Mouse (Mus musculus): ENCODE measurements around the gene Lrrc46. TPM values are rescaled to one million over a fixed set of nuclear protein-coding genes. Genes with fewer than 3 reads are reported as not detected.

Gene Lrrc46
- not detected in 2 replicates for polyA plus RNA-seq (2012)

- TF ChIP-seq TAL1 (IDR thresholded peaks at IDR 0.05; ENCODE audit: low read length) (no peak), GATA1 (IDR thresholded peaks at IDR 0.05; ENCODE audit: low read length) (no peak)
- no peaks in the 10 kb centered on the region for H3K9me3 ChIP-seq (ENCODE audit: control insufficient read depth, low read length)
- H3K36me3 ChIP-seq (ENCODE audit: control insufficient read depth) = peaks cover 17% of the 10 kb centered on the region
- H3K4me1 ChIP-seq (ENCODE audit: control insufficient read depth) = peaks cover 33% of the 10 kb centered on the region
- no peaks in the 10 kb centered on the region for H3K27me3 ChIP-seq (ENCODE audit: control insufficient read depth)
- H3K4me3 ChIP-seq (replicated peaks) = peak within 1 kb of the TSS; percentile 92
These were observed at the start of gene Lrrc46, which contains the start of gene Mrpl10 for GRCm38 (mm10) chr11:97041022-97041899. Gene Lrrc46 (minus strand): TSS chr11:97041407. Gene Mrpl10 (plus strand): TSS chr11:97041560.

GRCm38 (mm10) chr11:97086365-97086764 lies 45.2 kb upstream of the Lrrc46 start:
- peaks cover 12% of the 10 kb centered on the region for H3K9me3 ChIP-seq (ENCODE audit: control insufficient read depth, low read length)
- H3K27me3 ChIP-seq (ENCODE audit: control insufficient read depth) = peaks cover 15% of the 10 kb centered on the region
- H3K4me1 ChIP-seq (ENCODE audit: control insufficient read depth) = no peaks in the 10 kb centered on the region
- no peak for TF ChIP-seq TAL1 (IDR thresholded peaks at IDR 0.05; ENCODE audit: low read length)
- no peak for TF ChIP-seq GATA1 (IDR thresholded peaks at IDR 0.05; ENCODE audit: low read length)
- H3K4me3 ChIP-seq (replicated peaks) = no peak overlapping the region
- no peaks in the 10 kb centered on the region for H3K36me3 ChIP-seq (ENCODE audit: control insufficient read depth)

GRCm38 (mm10) chr11:97084821-97085505 lies 43.8 kb upstream of the Lrrc46 start:
- Histone ChIP-seq H3K4me3 (replicated peaks) (no peak overlapping the region), H3K27me3 (ENCODE audit: control insufficient read depth) (peaks cover 11% of the 10 kb centered on the region), H3K36me3 (ENCODE audit: control insufficient read depth) (no peaks in the 10 kb centered on the region), H3K9me3 (ENCODE audit: control insufficient read depth, low read length) (peaks cover 14% of the 10 kb centered on the region), H3K4me1 (ENCODE audit: control insufficient read depth) (no peaks in the 10 kb centered on the region)
- no peak for TF ChIP-seq TAL1 (IDR thresholded peaks at IDR 0.05; ENCODE audit: low read length)
- TF ChIP-seq GATA1 (IDR thresholded peaks at IDR 0.05; ENCODE audit: low read length) = no peak

- peaks cover 11% of the 10 kb centered on the region for H3K9me3 ChIP-seq (ENCODE audit: control insufficient read depth, low read length)
- no peaks in the 10 kb centered on the region for H3K36me3 ChIP-seq (ENCODE audit: control insufficient read depth)
- H3K4me1 ChIP-seq (ENCODE audit: control insufficient read depth) = no peaks in the 10 kb centered on the region
- peaks cover 11% of the 10 kb centered on the region for H3K27me3 ChIP-seq (ENCODE audit: control insufficient read depth)
- TF ChIP-seq GATA1 (IDR thresholded peaks at IDR 0.05; ENCODE audit: low read length) (no peak), TAL1 (IDR thresholded peaks at IDR 0.05; ENCODE audit: low read length) (no peak)
- H3K4me3 ChIP-seq (replicated peaks) = no peak overlapping the region
These were observed 42.4 kb upstream of the Lrrc46 start for GRCm38 (mm10) chr11:97083401-97084140.

- no peak overlapping the region for H3K4me3 ChIP-seq (replicated peaks)
- TF ChIP-seq GATA1 (IDR thresholded peaks at IDR 0.05; ENCODE audit: low read length) = no peak
- TF ChIP-seq TAL1 (IDR thresholded peaks at IDR 0.05; ENCODE audit: low read length) = no peak
- H3K36me3 ChIP-seq (ENCODE audit: control insufficient read depth) = no peaks in the 10 kb centered on the region
- H3K9me3 ChIP-seq (ENCODE audit: control insufficient read depth, low read length) = peaks cover 10% of the 10 kb centered on the region
- no peaks in the 10 kb centered on the region for H3K4me1 ChIP-seq (ENCODE audit: control insufficient read depth)
- peaks cover 11% of the 10 kb centered on the region for H3K27me3 ChIP-seq (ENCODE audit: control insufficient read depth)
These were observed 41.8 kb upstream of the Lrrc46 start for GRCm38 (mm10) chr11:97082977-97083376.

- Histone ChIP-seq H3K36me3 (ENCODE audit: control insufficient read depth) (no peaks in the 10 kb centered on the region), H3K4me1 (ENCODE audit: control insufficient read depth) (no peaks in the 10 kb centered on the region), H3K27me3 (ENCODE audit: control insufficient read depth) (peaks cover 11% of the 10 kb centered on the region), H3K9me3 (ENCODE audit: control insufficient read depth, low read length) (peaks cover 7% of the 10 kb centered on the region), H3K4me3 (replicated peaks) (no peak overlapping the region)
- no peak for TF ChIP-seq GATA1 (IDR thresholded peaks at IDR 0.05; ENCODE audit: low read length)
- no peak for TF ChIP-seq TAL1 (IDR thresholded peaks at IDR 0.05; ENCODE audit: low read length)
These were observed 39.1 kb upstream of the Lrrc46 start for GRCm38 (mm10) chr11:97080291-97080690.

GRCm38 (mm10) chr11:97078751-97079150 lies 37.5 kb upstream of the Lrrc46 start:
- TF ChIP-seq TAL1 (IDR thresholded peaks at IDR 0.05; ENCODE audit: low read length) (no peak), GATA1 (IDR thresholded peaks at IDR 0.05; ENCODE audit: low read length) (no peak)
- H3K36me3 ChIP-seq (ENCODE audit: control insufficient read depth) = no peaks in the 10 kb centered on the region
- H3K4me1 ChIP-seq (ENCODE audit: control insufficient read depth) = no peaks in the 10 kb centered on the region
- peaks cover 6% of the 10 kb centered on the region for H3K27me3 ChIP-seq (ENCODE audit: control insufficient read depth)
- H3K4me3 ChIP-seq (replicated peaks) = no peak overlapping the region
- peaks cover 7% of the 10 kb centered on the region for H3K9me3 ChIP-seq (ENCODE audit: control insufficient read depth, low read length)

GRCm38 (mm10) chr11:97074235-97074634 lies 33.0 kb upstream of the Lrrc46 start:
- Histone ChIP-seq H3K4me3 (replicated peaks) (no peak overlapping the region), H3K36me3 (ENCODE audit: control insufficient read depth) (no peaks in the 10 kb centered on the region), H3K4me1 (ENCODE audit: control insufficient read depth) (no peaks in the 10 kb centered on the region), H3K27me3 (ENCODE audit: control insufficient read depth) (no peaks in the 10 kb centered on the region), H3K9me3 (ENCODE audit: control insufficient read depth, low read length) (no peaks in the 10 kb centered on the region)
- no peak for TF ChIP-seq TAL1 (IDR thresholded peaks at IDR 0.05; ENCODE audit: low read length)

- H3K4me3 ChIP-seq (replicated peaks) = no peak overlapping the region
- no peaks in the 10 kb centered on the region for H3K9me3 ChIP-seq (ENCODE audit: control insufficient read depth, low read length)
- H3K27me3 ChIP-seq (ENCODE audit: control insufficient read depth) = no peaks in the 10 kb centered on the region
- H3K36me3 ChIP-seq (ENCODE audit: control insufficient read depth) = peaks cover 11% of the 10 kb centered on the region
- H3K4me1 ChIP-seq (ENCODE audit: control insufficient read depth) = no peaks in the 10 kb centered on the region
- no peak for TF ChIP-seq TAL1 (IDR thresholded peaks at IDR 0.05; ENCODE audit: low read length)
- no peak for TF ChIP-seq GATA1 (IDR thresholded peaks at IDR 0.05; ENCODE audit: low read length)
These were observed 31.3 kb upstream of the Lrrc46 start for GRCm38 (mm10) chr11:97072533-97072932.

All from erythroblast, embryonic 14.5 days (primary cell).